Mouse (Mus musculus): ENCODE measurements at regions not wholly inside any gene's neighbourhood (a gene's known extent, or its start where the extent isn't known, plus 50 kb on each side); places are given as distances from the start of the nearest gene placed in this dataset.

DNA sequence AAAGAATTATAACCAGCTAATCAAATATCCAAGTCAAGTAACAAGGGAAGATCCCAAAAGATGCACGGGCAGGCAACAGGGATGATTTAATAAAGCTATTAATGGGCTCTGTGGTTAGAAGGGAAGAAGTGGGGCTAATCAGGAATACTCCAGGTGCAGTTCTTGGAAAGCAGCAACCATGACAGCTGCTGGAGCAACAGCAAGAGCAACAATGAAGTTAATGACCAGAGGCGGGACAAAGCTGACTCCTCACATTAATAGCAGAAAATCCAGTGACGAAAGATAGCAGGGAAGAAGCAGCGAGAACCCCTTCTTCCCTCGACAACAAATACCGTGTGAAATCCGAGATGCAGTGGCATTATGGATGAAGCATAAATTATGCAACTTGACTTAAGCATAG is 89.9 kb upstream of the Plppr4 start:
- ChIA-PET POLR2A (no interaction called here), CTCF (interaction anchor here (1.2 kb wide), 1 partner anchor 134 kb away, joined by 3 read pairs; no protein-coding TSS in a partner anchor)
- ATAC-seq (no peak), DNase-seq (ENCODE audit: low read depth, low spot score) (no peak)
- TF ChIP-seq CTCF (IDR thresholded peaks at IDR 0.05): no peak
- H3K27me3 ChIP-seq: peaks cover 7% of the 10 kb centered on the region
- in situ Hi-C loops (cut with MboI; ENCODE audit: low pct_unique_long_range_greater_than_20kb): no loop called here

DNA sequence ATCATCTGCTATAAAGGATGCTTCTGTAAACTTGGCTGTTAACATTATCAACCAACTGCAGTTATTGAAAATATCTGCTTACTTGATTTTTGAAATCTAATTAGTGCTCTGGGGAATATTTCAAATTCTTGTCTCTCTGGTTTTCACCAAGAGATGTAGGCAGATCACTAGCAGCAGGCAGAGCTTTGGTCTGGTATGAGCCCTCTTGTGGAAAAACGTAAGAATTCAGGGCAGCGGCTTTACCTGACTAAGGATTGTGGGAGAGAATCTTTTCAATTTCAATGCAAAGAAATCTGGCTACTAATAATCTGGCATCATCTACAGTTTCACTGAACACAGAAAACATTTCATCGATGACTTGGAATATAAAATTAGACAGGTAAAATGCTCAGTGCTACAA is 81.2 kb upstream of the Plppr4 start:
- ATAC-seq: no peak
- peaks cover 3% of the 10 kb centered on the region for H3K27me3 ChIP-seq
- in situ Hi-C loops (cut with MboI; ENCODE audit: low pct_unique_long_range_greater_than_20kb): no loop called here
- DNase-seq (ENCODE audit: low read depth, low spot score): no peak
- TF ChIP-seq CTCF (IDR thresholded peaks at IDR 0.05): peak; percentile 15
- CTCF ChIA-PET: interaction anchor here (1.2 to 1.3 kb wide), 3 partner anchors 16 to 318 kb away, joined by 3 to 4 read pairs (median 3); no protein-coding TSS in a partner anchor
- POLR2A ChIA-PET: no interaction called here

DNA sequence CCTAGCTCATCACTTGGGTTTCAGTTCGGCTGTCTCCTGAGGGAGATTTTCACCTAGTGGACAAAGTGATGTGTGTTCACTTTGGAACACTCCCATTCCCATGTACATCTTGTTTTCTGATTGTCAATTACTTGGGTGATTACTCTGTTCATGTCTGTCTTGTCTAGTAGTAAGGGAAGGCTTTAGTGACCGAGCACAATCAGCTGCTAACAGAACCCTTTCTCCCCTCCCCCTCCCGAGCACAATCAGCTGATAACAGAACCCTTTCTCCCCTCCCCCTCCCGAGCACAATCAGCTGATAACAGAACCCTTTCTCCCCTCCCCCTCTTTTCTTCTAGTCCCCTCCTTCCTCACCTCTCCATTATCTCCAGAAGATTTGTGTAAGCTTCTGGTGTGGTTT is 79.6 kb upstream of the Plppr4 start:
- ATAC-seq (no peak), DNase-seq (ENCODE audit: low read depth, low spot score) (no peak)
- no peak for TF ChIP-seq CTCF (IDR thresholded peaks at IDR 0.05)
- CTCF ChIA-PET: no interaction called here
- in situ Hi-C loops (cut with MboI; ENCODE audit: low pct_unique_long_range_greater_than_20kb): no loop called here
- POLR2A ChIA-PET: interaction anchor here (0.6 kb wide), 1 partner anchor 169 kb away, joined by 4 read pairs; no protein-coding TSS in a partner anchor
- H3K27me3 ChIP-seq: no peaks in the 10 kb centered on the region

DNA sequence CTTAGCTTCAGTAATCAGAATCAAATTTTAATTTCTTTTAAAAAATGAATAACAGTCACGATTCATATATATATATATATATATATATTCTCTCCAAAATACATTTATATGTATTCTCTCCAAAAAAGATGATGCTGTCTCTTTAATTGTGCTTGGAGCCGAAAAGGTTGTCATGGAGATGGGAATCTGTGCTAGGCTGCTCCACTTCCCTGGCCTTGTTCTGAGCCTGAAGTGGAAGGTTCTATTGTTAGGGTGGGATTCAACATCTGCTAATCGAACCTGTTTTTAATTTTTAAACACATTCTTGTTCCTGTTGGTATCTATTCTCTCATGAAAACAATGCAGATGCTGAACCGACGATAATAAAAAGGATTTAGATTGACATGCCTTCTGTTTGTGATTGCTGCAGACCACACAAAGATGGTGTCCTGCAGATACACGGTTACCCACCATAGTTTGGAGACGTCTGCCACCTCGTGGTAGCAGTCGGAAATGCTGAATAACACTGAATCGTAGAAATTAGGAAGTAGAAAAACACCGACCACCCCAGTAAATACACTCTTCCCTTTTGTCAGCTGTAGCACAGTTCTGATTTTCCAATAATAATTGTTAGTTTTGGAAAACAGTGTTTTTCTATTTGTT is 77.9 kb upstream of the Plppr4 start:
- DNase-seq (ENCODE audit: low read depth, low spot score) (peak; percentile 9), ATAC-seq (peak; percentile 89)
- TF ChIP-seq CTCF (IDR thresholded peaks at IDR 0.05): peak; percentile 88
- no peaks in the 10 kb centered on the region for H3K27me3 ChIP-seq
- in situ Hi-C loops (cut with MboI; ENCODE audit: low pct_unique_long_range_greater_than_20kb): loop anchor here (5.0 kb wide), 2 partner anchors 321 to 536 kb away; no protein-coding TSS in a partner anchor
- ChIA-PET POLR2A (no interaction called here), CTCF (interaction anchor here (1.0 to 1.1 kb wide), 2 partner anchors 316 to 343 kb away, joined by 3 to 4 read pairs; no protein-coding TSS in a partner anchor)

DNA sequence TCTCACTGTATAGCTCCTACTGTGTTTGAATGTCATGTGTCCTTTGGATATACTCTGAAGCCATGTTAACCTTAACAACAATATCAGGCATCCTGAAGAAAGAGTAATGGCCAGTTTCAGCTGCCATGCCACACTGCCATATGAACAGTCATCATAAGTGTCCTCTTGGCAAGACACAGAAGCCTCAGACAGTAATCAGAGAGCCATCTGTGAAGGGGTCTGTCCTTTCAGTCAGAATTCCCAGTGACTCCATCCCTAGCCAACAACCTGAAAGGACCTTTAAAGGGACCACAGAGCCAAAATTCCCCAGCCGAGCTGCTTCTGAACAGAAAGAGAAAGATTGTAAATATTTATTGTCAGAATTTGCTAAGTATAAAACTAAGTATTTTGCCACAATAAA is 63.9 kb upstream of the Plppr4 start:
- CTCF ChIA-PET: interaction anchor here (1.3 kb wide), 1 partner anchor 10 kb away, joined by 4 read pairs; no protein-coding TSS in a partner anchor
- ATAC-seq: no peak
- DNase-seq (ENCODE audit: low read depth, low spot score): no peak
- TF ChIP-seq CTCF (IDR thresholded peaks at IDR 0.05): no peak
- POLR2A ChIA-PET: no interaction called here
- in situ Hi-C loops (cut with MboI; ENCODE audit: low pct_unique_long_range_greater_than_20kb): no loop called here
- no peaks in the 10 kb centered on the region for H3K27me3 ChIP-seq

DNA sequence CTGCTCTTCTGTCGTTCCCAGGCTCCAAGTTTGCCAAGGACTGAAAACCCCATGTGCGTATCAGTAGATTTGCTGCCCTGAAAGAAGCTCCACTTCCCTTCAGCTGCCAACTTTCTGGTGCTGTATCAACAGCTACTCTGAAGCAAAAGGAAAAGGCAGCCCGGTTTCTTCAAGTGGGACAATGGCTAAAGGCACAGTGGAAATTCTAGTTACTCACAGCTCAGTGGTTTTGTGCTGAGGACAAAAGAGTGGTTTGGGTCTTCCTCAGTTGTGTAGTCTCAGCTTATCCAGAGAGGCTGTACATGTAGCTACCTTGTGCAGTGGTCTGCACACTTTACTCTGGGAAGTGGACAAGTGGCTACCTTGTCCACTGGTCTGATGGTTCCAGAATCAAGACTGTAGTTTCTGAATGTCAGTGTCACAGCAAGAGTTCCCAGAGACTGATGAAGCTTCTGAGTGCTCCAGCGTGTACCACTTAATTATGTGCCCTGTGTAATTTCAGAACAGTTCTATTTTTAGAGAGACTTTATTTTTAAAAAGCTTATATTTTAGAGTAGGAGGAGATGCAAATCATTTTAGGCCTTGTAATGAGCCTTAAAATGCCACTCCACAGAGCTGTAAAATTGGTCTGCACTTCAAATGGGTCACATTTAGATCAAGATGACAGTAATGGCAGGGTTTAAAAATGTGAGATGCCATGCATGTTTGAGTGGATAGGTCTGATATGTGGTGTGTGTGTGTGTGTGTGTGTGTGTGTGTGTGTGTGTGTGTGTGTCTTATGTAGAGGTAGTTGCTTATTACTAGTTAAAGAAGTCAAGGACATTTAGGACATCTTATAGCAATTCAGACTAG is 52.4 kb upstream of the Plppr4 start:
- no peak for ATAC-seq
- no peaks in the 10 kb centered on the region for H3K27me3 ChIP-seq
- DNase-seq (ENCODE audit: low read depth, low spot score): no peak
- TF ChIP-seq CTCF (IDR thresholded peaks at IDR 0.05): no peak
- CTCF ChIA-PET: interaction anchor here (0.9 to 1.4 kb wide), 2 partner anchors 11 to 32 kb away, joined by 3 to 4 read pairs; no protein-coding TSS in a partner anchor
- POLR2A ChIA-PET: no interaction called here
- in situ Hi-C loops (cut with MboI; ENCODE audit: low pct_unique_long_range_greater_than_20kb): no loop called here
